Mouse (Mus musculus) ES-Bruce4 (cell line): ENCODE results near the gene Schip1. TPM values are rescaled to one million over a fixed set of nuclear protein-coding genes. Genes with fewer than 3 reads are reported as not detected.

Source experiments
- H3K27ac ChIP-seq: 2 replicates; pipeline ENCODE4 v1.5.1; 2012; ENCODE audit warnings: low read length, inconsistent platforms; ENCODE audit not compliant: insufficient read depth
- H3K27me3 ChIP-seq: 2 replicates; pipeline ENCODE4 v1.6.1; 2012; ENCODE audit warnings: mild to moderate bottlenecking, low read length, inconsistent platforms; ENCODE audit not compliant: control insufficient read depth, poor library complexity, insufficient read depth, severe bottlenecking
- H3K36me3 ChIP-seq: 2 replicates; pipeline ENCODE4 v1.6.1; 2012; ENCODE audit warnings: inconsistent platforms, mild to moderate bottlenecking, low read length, moderate library complexity; ENCODE audit not compliant: control insufficient read depth, poor library complexity, insufficient read depth, severe bottlenecking
- H3K4me1 ChIP-seq: one replicate; pipeline ENCODE4 v1.8.1; 2011; ENCODE audit warnings: low read length; ENCODE audit not compliant: control insufficient read depth, insufficient read depth
- H3K4me3 ChIP-seq: 2 replicates; pipeline ENCODE4 v1.5.1; 2011; ENCODE audit warnings: low read depth, mild to moderate bottlenecking, low read length
- H3K9ac ChIP-seq: 2 replicates; pipeline ENCODE4 v1.6.1; 2012; ENCODE audit warnings: low read depth, mild to moderate bottlenecking, inconsistent platforms; ENCODE audit not compliant: poor library complexity, severe bottlenecking
- H3K9me3 ChIP-seq: replicated peaks from 2 replicates; pipeline ENCODE4 v1.6.1; 2012; ENCODE audit warnings: mild to moderate bottlenecking, low read length, inconsistent platforms; ENCODE audit not compliant: control insufficient read depth, poor library complexity, insufficient read depth, severe bottlenecking
- CTCF ChIP-seq: IDR thresholded peaks from one replicate; pipeline ENCODE4 v1.8.1; 2011; ENCODE audit warnings: low read depth, low read length
- EP300 ChIP-seq: IDR thresholded peaks from 2 replicates; pipeline ENCODE4 v1.6.1; 2011; ENCODE audit warnings: low read depth, low read length; ENCODE audit not compliant: insufficient read depth
- POLR2A ChIP-seq: IDR thresholded peaks from one replicate; pipeline ENCODE4 v1.8.1; 2011; ENCODE audit warnings: low read length; ENCODE audit not compliant: insufficient read depth
- polyA plus RNA-seq: library from polyadenylated mRNA; stranded (reverse); fragments of >200 nt; gene quantifications from 2 replicates; pipeline ENCODE4 v1.2.4, GENCODE M21; 2011; ENCODE audit warnings: low read depth; ENCODE audit not compliant: missing spikeins, insufficient read depth, insufficient read length

Schip1 gene
- polyA plus RNA-seq, 1 experiment = 85.2 TPM

DNA sequence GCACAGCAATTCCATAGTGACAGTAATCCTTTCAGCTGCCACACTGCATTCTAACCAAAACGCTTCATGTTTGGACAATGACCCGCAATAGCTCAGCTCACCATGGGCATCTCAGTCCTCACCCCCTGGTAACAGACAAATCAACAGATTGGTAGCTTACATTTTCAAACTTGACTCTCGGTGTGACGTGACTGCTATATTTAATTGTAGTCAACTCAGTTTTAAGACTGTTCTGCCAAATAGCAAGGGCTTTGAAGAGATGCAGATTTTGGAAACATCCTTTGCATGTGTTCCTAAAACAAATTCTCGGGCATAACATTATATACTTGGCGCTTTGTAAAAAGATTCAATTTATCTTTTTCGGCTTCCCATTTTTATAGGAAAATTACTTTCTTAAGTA, 232.2 kb downstream of the Schip1 start:
- TF ChIP-seq EP300 (no peak), POLR2A (no peak), CTCF (no peak)
- Histone ChIP-seq H3K4me1 (no peaks in the 10 kb centered on the region), H3K4me3 (no peak overlapping the region), H3K9ac (no peak overlapping the region), H3K27ac (no peak overlapping the region), H3K36me3 (no peaks in the 10 kb centered on the region), H3K27me3 (no peaks in the 10 kb centered on the region), H3K9me3 (no peaks in the 10 kb centered on the region)

DNA sequence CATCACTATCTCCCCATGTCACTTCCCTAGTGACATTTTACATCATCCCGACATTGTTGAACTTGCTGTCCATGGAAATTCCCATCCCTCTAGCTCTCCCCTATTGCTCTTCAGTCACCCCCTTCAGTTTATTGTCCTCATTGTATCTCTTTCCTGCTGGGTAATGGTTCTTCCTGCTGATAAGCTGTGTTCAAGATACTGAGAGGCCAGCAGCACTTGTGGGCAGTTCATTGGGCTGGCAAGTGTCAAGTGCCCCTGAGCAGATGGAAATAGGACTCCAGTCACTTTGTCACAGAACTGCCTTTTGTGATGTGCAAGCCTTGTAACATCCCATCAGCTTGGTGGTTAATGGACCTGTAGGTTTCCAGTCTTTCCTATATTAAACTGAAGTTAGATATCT, 241.0 kb downstream of the Schip1 start:
- Histone ChIP-seq H3K4me3 (no peak overlapping the region), H3K27me3 (no peaks in the 10 kb centered on the region), H3K27ac (no peak overlapping the region), H3K4me1 (no peaks in the 10 kb centered on the region), H3K36me3 (no peaks in the 10 kb centered on the region), H3K9ac (no peak overlapping the region), H3K9me3 (no peaks in the 10 kb centered on the region)
- TF ChIP-seq EP300 (no peak), CTCF (no peak), POLR2A (no peak)

- Histone ChIP-seq H3K4me1 (no peaks in the 10 kb centered on the region), H3K9ac (no peak overlapping the region), H3K9me3 (no peaks in the 10 kb centered on the region), H3K27ac (no peak overlapping the region), H3K4me3 (no peak overlapping the region), H3K36me3 (no peaks in the 10 kb centered on the region), H3K27me3 (no peaks in the 10 kb centered on the region)
- TF ChIP-seq CTCF = no peak
- no peak for TF ChIP-seq POLR2A
- no peak for TF ChIP-seq EP300
Observed at GRCm38 (mm10) chr3:68306726-68307125, 242.1 kb downstream of the Schip1 start.

GRCm38 (mm10) chr3:68325575-68325974, 261.0 kb downstream of the Schip1 start:
- Histone ChIP-seq H3K4me1 (no peaks in the 10 kb centered on the region), H3K9ac (no peak overlapping the region), H3K27ac (no peak overlapping the region), H3K36me3 (no peaks in the 10 kb centered on the region), H3K4me3 (no peak overlapping the region), H3K9me3 (no peaks in the 10 kb centered on the region), H3K27me3 (no peaks in the 10 kb centered on the region)
- TF ChIP-seq CTCF (no peak), POLR2A (no peak), EP300 (no peak)

- no peaks in the 10 kb centered on the region for H3K9me3 ChIP-seq
- no peaks in the 10 kb centered on the region for H3K27me3 ChIP-seq
- H3K4me1 ChIP-seq = no peaks in the 10 kb centered on the region
- H3K36me3 ChIP-seq = no peaks in the 10 kb centered on the region
- TF ChIP-seq POLR2A = no peak
- no peak for TF ChIP-seq CTCF
- no peak for TF ChIP-seq EP300
- no peak overlapping the region for H3K27ac ChIP-seq
- no peak overlapping the region for H3K4me3 ChIP-seq
- H3K9ac ChIP-seq = no peak overlapping the region
Observed at GRCm38 (mm10) chr3:68332515-68332914, 267.9 kb downstream of the Schip1 start.

DNA sequence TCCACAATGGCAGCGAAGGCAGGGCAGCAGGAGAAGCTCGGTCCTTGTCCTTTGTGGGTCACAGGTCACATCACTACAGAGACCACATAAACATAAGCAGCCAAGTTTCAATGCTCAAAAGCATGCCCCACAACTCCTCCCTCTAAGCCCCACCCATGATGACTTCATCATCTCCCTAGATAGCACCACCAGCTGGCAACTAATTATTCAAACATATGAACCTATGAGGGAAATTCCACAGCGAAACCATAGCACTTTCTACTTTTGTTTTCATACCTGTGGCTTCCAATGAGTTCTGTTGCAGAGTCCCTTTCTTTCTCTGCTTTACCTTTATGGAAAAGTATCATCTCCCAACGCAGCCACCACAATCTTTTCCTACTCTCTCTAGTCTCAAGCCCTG, 270.9 kb downstream of the Schip1 start:
- no peaks in the 10 kb centered on the region for H3K9me3 ChIP-seq
- no peak overlapping the region for H3K27ac ChIP-seq
- H3K9ac ChIP-seq = no peak overlapping the region
- H3K27me3 ChIP-seq = no peaks in the 10 kb centered on the region
- H3K36me3 ChIP-seq = no peaks in the 10 kb centered on the region
- H3K4me1 ChIP-seq = no peaks in the 10 kb centered on the region
- no peak overlapping the region for H3K4me3 ChIP-seq
- TF ChIP-seq POLR2A (no peak), CTCF (no peak), EP300 (no peak)
